Mouse (Mus musculus): ENCODE measurements around the gene Lsm12.

DNA sequence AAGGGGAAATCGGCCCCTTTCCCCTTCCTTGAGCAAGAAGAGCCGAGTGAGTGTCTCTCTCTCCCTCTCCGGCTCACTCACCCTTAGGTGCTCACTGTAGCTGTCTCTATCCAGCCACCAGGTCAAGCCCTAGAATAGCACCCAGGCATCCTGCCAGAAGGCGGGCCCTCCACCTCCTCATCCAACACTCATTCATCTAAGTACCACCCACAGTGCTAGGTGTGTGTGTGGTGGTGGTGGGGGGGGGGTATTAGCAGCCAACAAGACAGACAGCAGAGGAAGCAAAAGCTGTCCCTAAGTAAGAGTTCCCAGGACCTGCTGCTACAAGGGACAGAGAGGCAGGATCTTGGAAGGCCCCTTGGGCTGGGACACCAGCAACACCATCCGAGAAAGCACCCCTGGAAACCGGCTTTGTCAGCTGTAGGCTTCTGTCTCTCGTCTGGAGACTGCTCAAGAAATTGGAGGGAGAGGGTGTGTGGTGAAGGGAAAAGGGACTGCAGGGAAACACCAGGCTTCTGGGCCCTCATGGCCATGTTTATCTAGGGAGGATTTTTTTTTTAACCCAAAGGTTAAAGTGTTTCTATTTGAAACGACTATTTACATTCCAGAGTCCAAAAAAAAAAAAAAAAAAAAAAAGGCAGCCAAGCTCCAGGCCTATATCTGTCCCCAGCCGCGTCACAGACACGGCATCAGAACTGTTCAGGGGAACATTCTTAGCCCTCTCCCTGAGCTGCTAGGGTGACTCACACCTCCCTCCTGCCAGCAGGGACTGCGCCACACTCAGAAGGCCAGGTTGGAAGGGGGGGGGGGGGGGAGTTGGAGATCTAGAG lies 31.2 kb upstream of the Lsm12 start:
- TF ChIP-seq CTCF (conservative IDR thresholded peaks at IDR 0.05; ENCODE audit: insufficient read depth, insufficient read length, low read depth, low read length), result 0 out of 2 replicates have a peak, but pooled peaks have one; percentile 9
- no peak for TF ChIP-seq POLR2A (IDR thresholded peaks at IDR 0.05; ENCODE audit: low read depth, low read length)
